Mouse (Mus musculus): ENCODE data around the gene Olfr1115. TPM values are rescaled to one million over a fixed set of nuclear protein-coding genes. Genes with fewer than 3 reads are reported as not detected.

Olfr1115 gene
- not detected for polyA plus RNA-seq (2014; fragmentation: Illumina TruSeq; extraction: RNeasy Lipid Tissue Mini Kit (QIAGEN cat#74804); ENCODE audit: insufficient read depth, low read depth, low replicate concordance)

DNA sequence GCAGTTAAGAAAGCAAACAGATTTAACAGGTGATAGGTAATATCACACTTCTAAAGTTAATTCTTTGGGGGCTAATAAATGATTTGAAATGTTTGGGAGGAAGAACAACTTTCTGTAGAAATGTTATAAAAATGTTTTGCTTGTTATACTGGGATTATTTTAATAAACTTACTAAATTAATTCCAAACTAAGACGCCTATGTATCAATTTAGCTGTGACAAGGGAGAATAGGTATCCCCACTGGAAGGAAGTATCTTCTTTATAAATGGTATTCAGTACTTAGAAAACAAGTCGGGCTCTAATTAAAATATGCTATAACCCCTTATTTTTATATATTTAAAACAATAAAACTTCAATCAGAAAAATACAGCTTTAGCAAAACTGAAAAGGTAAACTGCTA, at the start of gene Olfr1115:
Olfr1115 (plus strand) TSS at position 301 of the 400 bp plus-strand sequence.

DNA sequence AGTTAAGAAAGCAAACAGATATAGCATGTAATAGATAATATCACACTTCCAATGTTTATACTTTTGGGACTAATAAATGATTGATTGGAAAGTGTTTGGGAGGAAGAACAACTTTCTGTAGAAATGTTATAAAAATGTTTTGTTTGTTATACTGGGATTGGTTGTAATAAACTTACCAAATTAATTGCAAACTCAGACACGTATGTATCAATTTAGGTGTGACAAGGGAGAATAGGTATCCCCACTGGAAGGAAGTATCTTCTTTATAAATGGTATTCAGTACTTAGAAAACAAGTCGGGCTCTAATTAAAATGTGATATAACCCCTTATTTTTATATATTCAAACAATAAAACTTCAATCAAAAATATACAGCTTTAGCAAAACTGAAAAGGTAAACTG, 39.1 kb upstream of the Olfr1115 start, which contains the start of gene Olfr1113:
Olfr1113 (plus strand) TSS at position 301 of the 400 bp plus-strand sequence.

GRCm38 (mm10) chr2:87267234-87267633, 19.4 kb downstream of the Olfr1115 start, which contains the start of gene Olfr1116:
TSS of gene Olfr1116 (plus strand) at chr2:87267534.

Other genes with a start within 250 kb of the Olfr1115 start
- gene Olfr1102, start 249.6 kb upstream of the Olfr1115 start, polyA plus RNA-seq (2014; fragmentation: Illumina TruSeq; extraction: RNeasy Lipid Tissue Mini Kit (QIAGEN cat#74804); ENCODE audit: insufficient read depth, low read depth, low replicate concordance): not detected
- not detected for gene Olfr1104, start 220.9 kb upstream of the Olfr1115 start, polyA plus RNA-seq (2014; fragmentation: Illumina TruSeq; extraction: RNeasy Lipid Tissue Mini Kit (QIAGEN cat#74804); ENCODE audit: insufficient read depth, low read depth, low replicate concordance)
- not detected for gene Olfr1105, start 211.5 kb upstream of the Olfr1115 start, polyA plus RNA-seq (2014; fragmentation: Illumina TruSeq; extraction: RNeasy Lipid Tissue Mini Kit (QIAGEN cat#74804); ENCODE audit: insufficient read depth, low read depth, low replicate concordance)
- not detected for gene Olfr1106, start 195.7 kb upstream of the Olfr1115 start, polyA plus RNA-seq (2014; fragmentation: Illumina TruSeq; extraction: RNeasy Lipid Tissue Mini Kit (QIAGEN cat#74804); ENCODE audit: insufficient read depth, low read depth, low replicate concordance)
- not detected for gene Olfr1107, start 172.2 kb upstream of the Olfr1115 start, polyA plus RNA-seq (2014; fragmentation: Illumina TruSeq; extraction: RNeasy Lipid Tissue Mini Kit (QIAGEN cat#74804); ENCODE audit: insufficient read depth, low read depth, low replicate concordance)
- gene Olfr1109, start 152.0 kb upstream of the Olfr1115 start, polyA plus RNA-seq (2014; fragmentation: Illumina TruSeq; extraction: RNeasy Lipid Tissue Mini Kit (QIAGEN cat#74804); ENCODE audit: insufficient read depth, low read depth, low replicate concordance): not detected
- gene Olfr259, start 133.4 kb upstream of the Olfr1115 start, polyA plus RNA-seq (2014; fragmentation: Illumina TruSeq; extraction: RNeasy Lipid Tissue Mini Kit (QIAGEN cat#74804); ENCODE audit: insufficient read depth, low read depth, low replicate concordance): not detected
- gene Olfr1110, start 107.7 kb upstream of the Olfr1115 start, polyA plus RNA-seq (2014; fragmentation: Illumina TruSeq; extraction: RNeasy Lipid Tissue Mini Kit (QIAGEN cat#74804); ENCODE audit: insufficient read depth, low read depth, low replicate concordance): not detected
- not detected for gene Olfr1111, start 95.4 kb upstream of the Olfr1115 start, polyA plus RNA-seq (2014; fragmentation: Illumina TruSeq; extraction: RNeasy Lipid Tissue Mini Kit (QIAGEN cat#74804); ENCODE audit: insufficient read depth, low read depth, low replicate concordance)
- gene Olfr1112, start 60.2 kb upstream of the Olfr1115 start, polyA plus RNA-seq (2014; fragmentation: Illumina TruSeq; extraction: RNeasy Lipid Tissue Mini Kit (QIAGEN cat#74804); ENCODE audit: insufficient read depth, low read depth, low replicate concordance): not detected
- not detected for gene Olfr1113, start 39.0 kb upstream of the Olfr1115 start, polyA plus RNA-seq (2014; fragmentation: Illumina TruSeq; extraction: RNeasy Lipid Tissue Mini Kit (QIAGEN cat#74804); ENCODE audit: insufficient read depth, low read depth, low replicate concordance)
- not detected for gene Olfr1116, start 19.5 kb downstream of the Olfr1115 start, polyA plus RNA-seq (2014; fragmentation: Illumina TruSeq; extraction: RNeasy Lipid Tissue Mini Kit (QIAGEN cat#74804); ENCODE audit: insufficient read depth, low read depth, low replicate concordance)
- gene Olfr1118, start 59.6 kb downstream of the Olfr1115 start, polyA plus RNA-seq (2014; fragmentation: Illumina TruSeq; extraction: RNeasy Lipid Tissue Mini Kit (QIAGEN cat#74804); ENCODE audit: insufficient read depth, low read depth, low replicate concordance): not detected
- gene Olfr1120, start 106.8 kb downstream of the Olfr1115 start, polyA plus RNA-seq (2014; fragmentation: Illumina TruSeq; extraction: RNeasy Lipid Tissue Mini Kit (QIAGEN cat#74804); ENCODE audit: insufficient read depth, low read depth, low replicate concordance): not detected
- gene Olfr1121, start 121.9 kb downstream of the Olfr1115 start, polyA plus RNA-seq (2014; fragmentation: Illumina TruSeq; extraction: RNeasy Lipid Tissue Mini Kit (QIAGEN cat#74804); ENCODE audit: insufficient read depth, low read depth, low replicate concordance): not detected
- gene Olfr1122, start 137.8 kb downstream of the Olfr1115 start, polyA plus RNA-seq (2014; fragmentation: Illumina TruSeq; extraction: RNeasy Lipid Tissue Mini Kit (QIAGEN cat#74804); ENCODE audit: insufficient read depth, low read depth, low replicate concordance): not detected
- not detected for gene Olfr1123, start 168.6 kb downstream of the Olfr1115 start, polyA plus RNA-seq (2014; fragmentation: Illumina TruSeq; extraction: RNeasy Lipid Tissue Mini Kit (QIAGEN cat#74804); ENCODE audit: insufficient read depth, low read depth, low replicate concordance)
- not detected for gene Olfr1124, start 182.3 kb downstream of the Olfr1115 start, polyA plus RNA-seq (2014; fragmentation: Illumina TruSeq; extraction: RNeasy Lipid Tissue Mini Kit (QIAGEN cat#74804); ENCODE audit: insufficient read depth, low read depth, low replicate concordance)
- gene Olfr1126, start 205.9 kb downstream of the Olfr1115 start, polyA plus RNA-seq (2014; fragmentation: Illumina TruSeq; extraction: RNeasy Lipid Tissue Mini Kit (QIAGEN cat#74804); ENCODE audit: insufficient read depth, low read depth, low replicate concordance): not detected
- gene Pramel7, start 249.1 kb downstream of the Olfr1115 start, polyA plus RNA-seq (2014; fragmentation: Illumina TruSeq; extraction: RNeasy Lipid Tissue Mini Kit (QIAGEN cat#74804); ENCODE audit: insufficient read depth, low read depth, low replicate concordance): not detected